Mouse (Mus musculus) embryonic fibroblast, embryonic 13.5 days (primary cell): ENCODE results near the gene 1700123O20Rik.

ENCODE experiments used
- CTCF ChIP-seq: IDR thresholded peaks from 2 replicates; pipeline ENCODE4 v1.5.1; 2011; ENCODE audit warnings: mild to moderate bottlenecking, control low read depth, low read length, moderate library complexity, borderline replicate concordance; ENCODE audit not compliant: insufficient read depth
- POLR2A ChIP-seq: IDR thresholded peaks from 2 replicates; pipeline ENCODE4 v1.6.1; 2011; ENCODE audit warnings: low read depth, mild to moderate bottlenecking, control low read depth, low read length, moderate library complexity

DNA sequence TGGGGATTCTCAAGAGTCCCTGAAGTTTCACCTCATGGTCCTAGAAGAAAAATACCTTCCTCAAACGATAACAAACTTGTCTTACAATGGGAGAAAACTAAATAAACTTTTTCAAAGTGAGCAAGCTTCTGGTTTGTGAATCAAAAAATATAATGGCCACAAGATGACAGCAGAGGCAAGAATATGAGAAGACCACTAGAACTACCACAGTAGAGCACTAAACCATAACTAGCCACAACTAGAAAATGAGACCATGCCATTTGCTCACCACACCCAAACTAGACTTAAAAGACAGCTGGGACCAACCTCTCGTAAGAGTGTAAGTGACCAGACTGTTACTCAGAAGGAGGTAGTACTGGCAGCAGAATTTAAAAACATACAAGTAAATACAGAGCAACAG, 26.0 kb upstream of the 1700123O20Rik start:
- TF ChIP-seq POLR2A (no peak), CTCF (no peak)
